Mouse (Mus musculus): ENCODE measurements around the gene Mip. TPM values are rescaled to one million over a fixed set of nuclear protein-coding genes. Genes with fewer than 3 reads are reported as not detected.
A peak's percentile ranks its signal among the peaks of the same experiment; 100 is the strongest.
"Not testable (repeated sequence)": the region's sequence is repeated elsewhere in the genome, so short reads cannot be mapped to it uniquely, and the experiment has no call there.

Mip gene
- polyA plus RNA-seq, 1 experiment from 2014 or later, result not detected

- H3K27me3 ChIP-seq, result peaks cover 9% of the 10 kb centered on the region
- H3K9me3 ChIP-seq, result no peaks in the 10 kb centered on the region
- WGBS, result 2% methylated on average over 18 of the region's 18 CpGs
- H3K36me3 ChIP-seq, result no peaks in the 10 kb centered on the region
- peak overlapping the region; percentile 55 for H3K4me2 ChIP-seq
- H3K4me1 ChIP-seq (replicated peaks), result peaks cover 23% of the 10 kb centered on the region
- H3K9ac ChIP-seq, result peak overlapping the region; percentile 54
- H3K4me3 ChIP-seq, result peak overlapping the region; percentile 26
- no peak for ATAC-seq (ENCODE audit: low read depth)
- no peak overlapping the region for H3K27ac ChIP-seq (replicated peaks)
These were observed 12.7 kb upstream of the Mip start for GRCm38 (mm10) chr10:128212871-128213323.

- not testable (repeated sequence) for ATAC-seq (ENCODE audit: low read depth)
- 92% methylated on average over 4 of the region's 4 CpGs for WGBS
These were observed 11.5 kb upstream of the Mip start for GRCm38 (mm10) chr10:128214112-128214511.

GRCm38 (mm10) chr10:128214981-128215380 lies 10.7 kb upstream of the Mip start:
- Histone ChIP-seq H3K9me3 (no peaks in the 10 kb centered on the region), H3K4me3 (no peak overlapping the region), H3K4me1 (replicated peaks) (peaks cover 23% of the 10 kb centered on the region), H3K4me2 (no peak overlapping the region), H3K27me3 (peaks cover 9% of the 10 kb centered on the region), H3K9ac (no peak overlapping the region), H3K36me3 (no peaks in the 10 kb centered on the region), H3K27ac (replicated peaks) (no peak overlapping the region)
- ATAC-seq (ENCODE audit: low read depth), result no peak
- WGBS, result 81% methylated on average over 5 of the region's 5 CpGs

More at GRCm38 (mm10) chr10:128214112-128214511, 11.5 kb upstream of the Mip start:
- H3K36me3 ChIP-seq; H3K27ac ChIP-seq (replicated peaks); H3K4me3 ChIP-seq; H3K4me2 ChIP-seq; H3K9ac ChIP-seq; H3K9me3 ChIP-seq; H3K27me3 ChIP-seq: not testable (repeated sequence)
- H3K4me1 ChIP-seq (replicated peaks), result peaks cover 23% of the 10 kb centered on the region

- 94% methylated on average over 18 of the region's 18 CpGs for WGBS
- no peak overlapping the region for H3K4me2 ChIP-seq
- no peak overlapping the region for H3K9ac ChIP-seq
- H3K27me3 ChIP-seq, result peaks cover 9% of the 10 kb centered on the region
- no peak overlapping the region for H3K27ac ChIP-seq (replicated peaks)
- no peak overlapping the region for H3K4me3 ChIP-seq
- ATAC-seq (ENCODE audit: low read depth), result no peak
- H3K9me3 ChIP-seq, result no peaks in the 10 kb centered on the region
- no peaks in the 10 kb centered on the region for H3K36me3 ChIP-seq
- H3K4me1 ChIP-seq (replicated peaks), result no peaks in the 10 kb centered on the region
These were observed 7.1 kb upstream of the Mip start for GRCm38 (mm10) chr10:128218387-128219117.

GRCm38 (mm10) chr10:128221533-128222286 lies 3.9 kb upstream of the Mip start:
- no peak for ATAC-seq (ENCODE audit: low read depth)
- Histone ChIP-seq H3K27ac (replicated peaks) (no peak overlapping the region), H3K9ac (no peak overlapping the region), H3K27me3 (no peaks in the 10 kb centered on the region), H3K4me2 (no peak overlapping the region), H3K4me3 (no peak overlapping the region), H3K9me3 (no peaks in the 10 kb centered on the region), H3K4me1 (replicated peaks) (no peaks in the 10 kb centered on the region), H3K36me3 (no peaks in the 10 kb centered on the region)
- 62% methylated on average over 16 of the region's 16 CpGs for WGBS

- H3K4me1 ChIP-seq (replicated peaks), result no peaks in the 10 kb centered on the region
- no peak overlapping the region for H3K4me3 ChIP-seq
- no peak overlapping the region for H3K9ac ChIP-seq
- no peak overlapping the region for H3K27ac ChIP-seq (replicated peaks)
- ATAC-seq (ENCODE audit: low read depth), result no peak
- 62% methylated on average over 5 of the region's 5 CpGs for WGBS
- H3K27me3 ChIP-seq, result no peaks in the 10 kb centered on the region
- no peaks in the 10 kb centered on the region for H3K36me3 ChIP-seq
- no peaks in the 10 kb centered on the region for H3K9me3 ChIP-seq
- H3K4me2 ChIP-seq, result no peak overlapping the region
These were observed 574 bp upstream of the Mip start for GRCm38 (mm10) chr10:128225064-128225463.

GRCm38 (mm10) chr10:128227592-128227991 lies 2.0 kb downstream of the Mip start:
- H3K4me1 ChIP-seq (replicated peaks), result peaks cover 6% of the 10 kb centered on the region; the same call in 1 of the 2 replicates
- ATAC-seq (ENCODE audit: low read depth), result no peak
- whole genome bisulfite sequencing, result 83% methylated on average over 9 of the region's 9 CpGs

GRCm38 (mm10) chr10:128228009-128228408 lies 2.4 kb downstream of the Mip start:
- no peak for ATAC-seq (ENCODE audit: low read depth)
- 92% methylated on average over 8 of the region's 8 CpGs for WGBS
- H3K4me2 ChIP-seq, result no peak overlapping the region
- no peak overlapping the region for H3K27ac ChIP-seq (replicated peaks)
- no peaks in the 10 kb centered on the region for H3K27me3 ChIP-seq
- no peaks in the 10 kb centered on the region for H3K36me3 ChIP-seq
- H3K9me3 ChIP-seq, result no peaks in the 10 kb centered on the region
- no peak overlapping the region for H3K4me3 ChIP-seq
- H3K9ac ChIP-seq, result no peak overlapping the region
- peaks cover 9% of the 10 kb centered on the region for H3K4me1 ChIP-seq (replicated peaks)

More at GRCm38 (mm10) chr10:128227592-128227991, 2.0 kb downstream of the Mip start:
- no peak overlapping the region for H3K9ac ChIP-seq
- no peak overlapping the region for H3K27ac ChIP-seq (replicated peaks)
- no peaks in the 10 kb centered on the region for H3K9me3 ChIP-seq
- no peak overlapping the region for H3K4me3 ChIP-seq
- H3K4me2 ChIP-seq, result no peak overlapping the region
- no peaks in the 10 kb centered on the region for H3K36me3 ChIP-seq
- no peaks in the 10 kb centered on the region for H3K27me3 ChIP-seq

GRCm38 (mm10) chr10:128230582-128230981 lies 4.9 kb downstream of the Mip start:
- no peak overlapping the region for H3K27ac ChIP-seq (replicated peaks)
- H3K9me3 ChIP-seq, result no peaks in the 10 kb centered on the region
- 79% methylated on average over 12 of the region's 12 CpGs for WGBS
- H3K4me2 ChIP-seq, result no peak overlapping the region
- H3K4me1 ChIP-seq (replicated peaks), result peaks cover 10% of the 10 kb centered on the region
- ATAC-seq (ENCODE audit: low read depth), result no peak
- H3K27me3 ChIP-seq, result no peaks in the 10 kb centered on the region
- H3K9ac ChIP-seq, result peak overlapping the region; percentile 82; the same call in 1 of the 2 replicates
- H3K36me3 ChIP-seq, result no peaks in the 10 kb centered on the region
- no peak overlapping the region for H3K4me3 ChIP-seq

GRCm38 (mm10) chr10:128231146-128231545 lies 5.5 kb downstream of the Mip start:
- WGBS, result 16% methylated on average over 5 of the region's 5 CpGs
- ATAC-seq (ENCODE audit: low read depth), result no peak
- H3K9ac ChIP-seq, result peak overlapping the region; percentile 82; the same call in 1 of the 2 replicates
- H3K4me1 ChIP-seq (replicated peaks), result peaks cover 10% of the 10 kb centered on the region
- H3K4me2 ChIP-seq, result peak overlapping the region; percentile 69
- no peaks in the 10 kb centered on the region for H3K27me3 ChIP-seq
- H3K36me3 ChIP-seq, result no peaks in the 10 kb centered on the region
- H3K27ac ChIP-seq (replicated peaks), result 0 out of 2 replicates have a peak overlapping the region, but pooled peaks have one; percentile 93
- H3K9me3 ChIP-seq, result no peaks in the 10 kb centered on the region
- H3K4me3 ChIP-seq, result peak overlapping the region; percentile 75

GRCm38 (mm10) chr10:128231697-128232419 lies 6.2 kb downstream of the Mip start, which contains the start of gene Timeless:
Gene Timeless, plus strand, starts transcription at chr10:128232065.
- H3K36me3 ChIP-seq, result no peaks in the 10 kb centered on the region
- WGBS, result under 1% methylated on average over 55 of the region's 58 CpGs
- H3K9ac ChIP-seq, result peak within 1 kb of the TSS; percentile 82
- H3K4me2 ChIP-seq, result peak within 1 kb of the TSS; percentile 69
- H3K4me1 ChIP-seq (replicated peaks), result peaks cover 10% of the 10 kb centered on the region
- ATAC-seq (ENCODE audit: low read depth), result peak; percentile 93
- H3K27me3 ChIP-seq, result no peaks in the 10 kb centered on the region
- peak within 1 kb of the TSS; percentile 93 for H3K27ac ChIP-seq (replicated peaks)
- H3K4me3 ChIP-seq, result peak within 1 kb of the TSS; percentile 75
- no peaks in the 10 kb centered on the region for H3K9me3 ChIP-seq

Measured in neural tube, embryonic 13.5 days (tissue).